Mouse (Mus musculus): ENCODE results near the gene Ehbp1l1. TPM values are rescaled to one million over a fixed set of nuclear protein-coding genes. Genes with fewer than 3 reads are reported as not detected.

The Ehbp1l1 gene
- polyA plus RNA-seq, 1 experiment from 2014 or later = 17.6 TPM

GRCm38 (mm10) chr19:5734325-5734724, 8.2 kb upstream of the Ehbp1l1 start:
- DNase-seq (ENCODE audit: low spot score) = no peak

GRCm38 (mm10) chr19:5731264-5731978, 5.3 kb upstream of the Ehbp1l1 start:
- DNase-seq (ENCODE audit: low spot score) = peak; percentile 89

- no peak for DNase-seq (ENCODE audit: low spot score)
These were observed 4.4 kb upstream of the Ehbp1l1 start for GRCm38 (mm10) chr19:5730314-5731186.

- DNase-seq (ENCODE audit: low spot score) = peak; percentile 79
These were observed 3.3 kb upstream of the Ehbp1l1 start, which contains the start of gene Fam89b for GRCm38 (mm10) chr19:5729444-5729815. TSS of gene Fam89b (minus strand) at chr19:5729653.

GRCm38 (mm10) chr19:5728631-5729443, 2.7 kb upstream of the Ehbp1l1 start:
- no peak for DNase-seq (ENCODE audit: low spot score)

GRCm38 (mm10) chr19:5727701-5728100, 1.6 kb upstream of the Ehbp1l1 start:
- DNase-seq (ENCODE audit: low spot score) = peak; percentile 84

GRCm38 (mm10) chr19:5726961-5727578, 953 bp upstream of the Ehbp1l1 start:
- no peak for DNase-seq (ENCODE audit: low spot score)

- no peak for DNase-seq (ENCODE audit: low spot score)
These were observed 949 bp downstream of the Ehbp1l1 start for GRCm38 (mm10) chr19:5725029-5725707.

GRCm38 (mm10) chr19:5724549-5724941, 1.6 kb downstream of the Ehbp1l1 start:
- DNase-seq (ENCODE audit: low spot score) = no peak

GRCm38 (mm10) chr19:5723934-5724548, 2.1 kb downstream of the Ehbp1l1 start:
- no peak for DNase-seq (ENCODE audit: low spot score)

GRCm38 (mm10) chr19:5722848-5723425, 3.2 kb downstream of the Ehbp1l1 start:
- DNase-seq (ENCODE audit: low spot score) = no peak

GRCm38 (mm10) chr19:5721233-5721632, 4.9 kb downstream of the Ehbp1l1 start:
- no peak for DNase-seq (ENCODE audit: low spot score)

GRCm38 (mm10) chr19:5716955-5717354, 9.2 kb downstream of the Ehbp1l1 start:
- DNase-seq (ENCODE audit: low spot score) = no peak

- no peak for DNase-seq (ENCODE audit: low spot score)
These were observed 10.1 kb downstream of the Ehbp1l1 start for GRCm38 (mm10) chr19:5715793-5716688.

- DNase-seq (ENCODE audit: low spot score) = no peak
These were observed 12.4 kb downstream of the Ehbp1l1 start for GRCm38 (mm10) chr19:5713730-5714129.

GRCm38 (mm10) chr19:5713255-5713654, 12.9 kb downstream of the Ehbp1l1 start:
- no peak for DNase-seq (ENCODE audit: low spot score)

GRCm38 (mm10) chr19:5711907-5712460, 14.1 kb downstream of the Ehbp1l1 start:
- no peak for DNase-seq (ENCODE audit: low spot score)

- DNase-seq (ENCODE audit: low spot score) = peak; percentile 59
These were observed 14.9 kb downstream of the Ehbp1l1 start for GRCm38 (mm10) chr19:5711218-5711617.
